Mouse (Mus musculus): ENCODE data around the gene 4833439L19Rik. TPM values are rescaled to one million over a fixed set of nuclear protein-coding genes. Genes with fewer than 3 reads are reported as not detected.

Gene 4833439L19Rik
- polyA plus RNA-seq, 1 experiment from 2014 or later: 136 TPM

Small RNA genes lying within 50 kb of the gene (microRNA-seq; reads per million reads assigned to microRNA genes)
- gene Gm24195: not detected

Other genes starting within 250 kb of the 4833439L19Rik start
- 2.8 TPM in 2 replicates for gene Cplx2, start 194.1 kb downstream of the 4833439L19Rik start, polyA plus RNA-seq (2015; fragmentation: Nextera tagmentation; extraction: Ambion mirVana)
- 71.0 and 85.4 TPM in 2 replicates for gene Thoc3, start 96.6 kb downstream of the 4833439L19Rik start, polyA plus RNA-seq (2015; fragmentation: Nextera tagmentation; extraction: Ambion mirVana)
- gene Simc1, start 61.7 kb downstream of the 4833439L19Rik start, polyA plus RNA-seq (2015; fragmentation: Nextera tagmentation; extraction: Ambion mirVana): 4.4 and 5.1 TPM in 2 replicates
- gene Arl10, start 9.6 kb upstream of the 4833439L19Rik start, polyA plus RNA-seq (2015; fragmentation: Nextera tagmentation; extraction: Ambion mirVana): 15.9 and 19.4 TPM in 2 replicates
- gene Nop16, start 24.7 kb upstream of the 4833439L19Rik start, polyA plus RNA-seq (2015; fragmentation: Nextera tagmentation; extraction: Ambion mirVana): 55.0 and 56.7 TPM in 2 replicates
- 272 and 295 TPM in 2 replicates for gene Higd2a, start 24.8 kb upstream of the 4833439L19Rik start, polyA plus RNA-seq (2015; fragmentation: Nextera tagmentation; extraction: Ambion mirVana)
- gene Cltb, start 45.9 kb upstream of the 4833439L19Rik start, polyA plus RNA-seq (2015; fragmentation: Nextera tagmentation; extraction: Ambion mirVana): 54.8 and 58.9 TPM in 2 replicates
- 39.8 and 42.7 TPM in 2 replicates for gene Faf2, start 56.3 kb upstream of the 4833439L19Rik start, polyA plus RNA-seq (2015; fragmentation: Nextera tagmentation; extraction: Ambion mirVana)
- gene Rnf44, start 128.5 kb upstream of the 4833439L19Rik start, polyA plus RNA-seq (2015; fragmentation: Nextera tagmentation; extraction: Ambion mirVana): 42.7 and 46.5 TPM in 2 replicates
- gene Cdhr2, start 136.0 kb upstream of the 4833439L19Rik start, polyA plus RNA-seq (2015; fragmentation: Nextera tagmentation; extraction: Ambion mirVana): 0.04 and 0.89 TPM in 2 replicates
- gene Gprin1, start 184.4 kb upstream of the 4833439L19Rik start, polyA plus RNA-seq (2015; fragmentation: Nextera tagmentation; extraction: Ambion mirVana): 0.04 TPM in 1 of 2 replicates, not detected in the other
- gene Sncb, start 201.2 kb upstream of the 4833439L19Rik start, polyA plus RNA-seq (2015; fragmentation: Nextera tagmentation; extraction: Ambion mirVana): not detected in 2 replicates
- gene Eif4e1b, start 218.6 kb upstream of the 4833439L19Rik start, polyA plus RNA-seq (2015; fragmentation: Nextera tagmentation; extraction: Ambion mirVana): not detected in 2 replicates
- 5.2 and 5.7 TPM in 2 replicates for gene Tspan17, start 223.9 kb upstream of the 4833439L19Rik start, polyA plus RNA-seq (2015; fragmentation: Nextera tagmentation; extraction: Ambion mirVana)

Data from heart, embryonic 16.5 days (tissue).